Mouse (Mus musculus) adrenal gland, postnatal 14 days (tissue): ENCODE results near the gene Vmn1r111. TPM values are rescaled to one million over a fixed set of nuclear protein-coding genes. Genes with fewer than 3 reads are reported as not detected.
"Not testable (repeated sequence)": the region's sequence is repeated elsewhere in the genome, so short reads cannot be mapped to it uniquely, and the experiment has no call there.

Experiments used
- DNase-seq: peaks from one replicate; pipeline ENCODE4 v3.0.0; 2021; ENCODE audit warnings: mixed read lengths
- long read RNA-seq, 2 experiments: library from polyadenylated mRNA; stranded (forward); transcript quantifications; one replicate each; pipeline ENCODE4 v2.0.0; 2021
- total RNA-seq: library from RNA; stranded (reverse); gene quantifications from 2 replicates; pipeline ENCODE4 v1.2.3, GENCODE M21; 2021

The Vmn1r111 gene
- total RNA-seq, result not detected in 2 replicates
- long read RNA-seq, experiment 1, result 0 reads
- long read RNA-seq, experiment 2, result 0 reads

DNA sequence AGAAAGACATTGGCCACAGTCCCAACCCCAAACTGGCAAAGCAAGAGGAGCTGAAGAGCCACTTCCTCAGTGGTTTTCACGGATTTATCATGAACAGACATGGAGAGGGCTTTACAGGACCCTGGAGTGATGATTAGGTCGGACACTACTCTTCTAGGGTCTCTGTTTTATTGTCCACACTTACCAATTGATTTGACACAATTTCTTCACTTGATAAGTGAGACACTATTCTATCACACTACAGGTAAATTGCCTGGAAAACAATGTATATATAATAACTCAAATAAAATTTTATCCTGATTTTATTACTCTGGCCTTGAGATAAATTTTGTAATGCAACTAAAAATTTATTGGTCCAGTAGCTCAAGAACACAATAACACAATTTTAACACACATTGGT lies at the start of gene Vmn1r111:
Gene Vmn1r111 (minus strand): TSS at position 101 of the 400 bp plus-strand sequence.
- not testable (repeated sequence) for DNase-seq

DNA sequence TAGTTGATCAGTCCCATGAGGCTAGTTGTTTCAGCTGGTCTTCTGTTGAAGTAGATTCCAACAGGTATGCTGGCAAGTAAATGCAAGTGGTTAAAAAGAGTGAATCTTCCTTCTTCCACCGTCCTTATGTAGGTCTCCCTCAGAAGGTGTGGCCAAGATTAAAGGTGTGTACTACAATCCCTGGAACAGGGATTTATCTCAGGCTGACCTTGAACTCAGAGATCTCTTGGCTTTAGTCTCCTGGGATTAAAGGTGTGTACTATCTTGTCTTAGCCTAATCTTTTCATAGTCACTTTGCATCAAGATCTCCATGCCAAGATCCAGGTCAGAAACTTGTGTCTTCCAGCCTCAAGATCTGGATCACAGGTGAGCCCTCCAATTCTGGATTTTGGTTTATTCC lies 27.5 kb upstream of the Vmn1r111 start, which contains the start of gene Gm10668:
Gene Gm10668 (minus strand): TSS at position 101 of the 400 bp plus-strand sequence.
- not testable (repeated sequence) for DNase-seq

DNA sequence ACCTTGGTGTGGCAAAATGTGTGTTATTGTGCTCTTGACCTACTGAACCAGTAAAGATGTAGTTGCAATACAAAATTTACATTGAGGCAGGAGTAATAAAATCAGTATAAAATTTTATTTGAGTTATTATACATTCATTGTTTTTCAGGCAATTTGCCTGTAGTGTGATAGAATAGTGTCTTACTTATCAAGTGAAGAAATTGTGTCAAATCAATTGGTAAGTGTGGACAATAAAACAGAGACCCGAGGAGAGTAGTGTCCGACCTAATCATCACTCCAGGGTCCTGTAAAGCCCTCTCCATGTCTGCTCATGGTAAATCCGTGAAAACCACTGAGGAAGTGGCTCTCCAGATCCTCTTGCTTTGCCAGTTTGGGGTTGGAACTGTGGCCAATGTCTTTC lies 34.4 kb downstream of the Vmn1r111 start, which contains the start of gene Vmn1r107:
Gene Vmn1r107 (plus strand): TSS at position 301 of the 400 bp plus-strand sequence.
- not testable (repeated sequence) for DNase-seq

Other genes starting within 250 kb of the Vmn1r111 start
- gene Gm10670, start 228.3 kb downstream of the Vmn1r111 start, total RNA-seq, result not detected in 2 replicates
- gene Vmn1r103, start 192.7 kb downstream of the Vmn1r111 start, total RNA-seq, result not detected in 2 replicates
- not detected in 2 replicates for gene Vmn1r104, start 169.4 kb downstream of the Vmn1r111 start, total RNA-seq
- gene Gm5726, start 157.5 kb downstream of the Vmn1r111 start, total RNA-seq, result not detected in 2 replicates
- not detected in 2 replicates for gene Gm4141, start 127.0 kb downstream of the Vmn1r111 start, total RNA-seq
- not detected in 2 replicates for gene Gm4513, start 104.2 kb downstream of the Vmn1r111 start, total RNA-seq
- gene Vmn1r107, start 34.3 kb downstream of the Vmn1r111 start, total RNA-seq, result not detected in 2 replicates
- gene Gm10668, start 27.4 kb upstream of the Vmn1r111 start, total RNA-seq, result not detected in 2 replicates
- not detected in 2 replicates for gene Vmn1r112, start 68.0 kb upstream of the Vmn1r111 start, total RNA-seq
- not detected in 2 replicates for gene Vmn1r113, start 84.1 kb upstream of the Vmn1r111 start, total RNA-seq
- gene Vmn1r114, start 109.0 kb upstream of the Vmn1r111 start, total RNA-seq, result not detected in 2 replicates
- not detected in 2 replicates for gene Vmn1r115, start 141.8 kb upstream of the Vmn1r111 start, total RNA-seq
- gene Vmn1r116, start 169.0 kb upstream of the Vmn1r111 start, total RNA-seq, result not detected in 2 replicates
- gene Vmn1r117, start 180.9 kb upstream of the Vmn1r111 start, total RNA-seq, result not detected in 2 replicates
- not detected in 2 replicates for gene Vmn1r118, start 209.1 kb upstream of the Vmn1r111 start, total RNA-seq